Mouse (Mus musculus) MEL (cell line): ENCODE results near the gene Dlg2.

Experiments
- CTCF ChIP-seq, 3 experiments: IDR thresholded peaks in 2 of 3; conservative IDR thresholded peaks in 1 of 3; 2 replicates each; pipeline ENCODE4 v1.5.1; 2011 to 2012; ENCODE audit warnings: low read length in 3 of 3, low read depth in 2 of 3, mild to moderate bottlenecking in 2 of 3, improper control_type of control experiment in 1 of 3, inconsistent platforms in 1 of 3, mixed read lengths in 1 of 3, moderate library complexity in 1 of 3; ENCODE audit not compliant: control insufficient read depth in 1 of 3, insufficient read depth in 1 of 3, poor library complexity in 1 of 3, severe bottlenecking in 1 of 3
- E2F4 ChIP-seq: IDR thresholded peaks from 2 replicates; pipeline ENCODE4 v1.6.1; 2011; ENCODE audit warnings: low read depth, low read length, improper control_type of control experiment, borderline replicate concordance
- EP300 ChIP-seq, 2 experiments: IDR thresholded peaks; 2 replicates each; pipeline ENCODE4 v1.6.1; 2011; ENCODE audit warnings: improper control_type of control experiment in 2 of 2, low read length in 2 of 2, low read depth in 1 of 2, mild to moderate bottlenecking in 1 of 2
- HCFC1 ChIP-seq: IDR thresholded peaks from 2 replicates; pipeline ENCODE4 v1.6.1; 2012; ENCODE audit warnings: low read depth, mild to moderate bottlenecking, inconsistent platforms, low read length, improper control_type of control experiment, moderate library complexity
- RCOR1 ChIP-seq: IDR thresholded peaks from 2 replicates; pipeline ENCODE4 v1.6.1; 2012; ENCODE audit warnings: low read depth, mild to moderate bottlenecking, inconsistent platforms, low read length, improper control_type of control experiment
- TAL1 ChIP-seq: IDR thresholded peaks from 2 replicates; pipeline ENCODE4 v1.6.1; 2012; ENCODE audit warnings: mild to moderate bottlenecking, inconsistent platforms, low read length, moderate library complexity, mixed read lengths
- USF2 ChIP-seq, 2 experiments: IDR thresholded peaks; 2 replicates each; pipeline ENCODE4 v1.6.1; 2011 to 2012; ENCODE audit warnings: improper control_type of control experiment in 2 of 2, low read length in 2 of 2, borderline replicate concordance in 1 of 2, inconsistent platforms in 1 of 2, low read depth in 1 of 2, mild to moderate bottlenecking in 1 of 2; ENCODE audit not compliant: insufficient read depth in 1 of 2
- ZNF384 ChIP-seq: IDR thresholded peaks from 2 replicates; pipeline ENCODE4 v1.6.1; 2012; ENCODE audit warnings: low read depth, mild to moderate bottlenecking, inconsistent platforms, low read length, improper control_type of control experiment

DNA sequence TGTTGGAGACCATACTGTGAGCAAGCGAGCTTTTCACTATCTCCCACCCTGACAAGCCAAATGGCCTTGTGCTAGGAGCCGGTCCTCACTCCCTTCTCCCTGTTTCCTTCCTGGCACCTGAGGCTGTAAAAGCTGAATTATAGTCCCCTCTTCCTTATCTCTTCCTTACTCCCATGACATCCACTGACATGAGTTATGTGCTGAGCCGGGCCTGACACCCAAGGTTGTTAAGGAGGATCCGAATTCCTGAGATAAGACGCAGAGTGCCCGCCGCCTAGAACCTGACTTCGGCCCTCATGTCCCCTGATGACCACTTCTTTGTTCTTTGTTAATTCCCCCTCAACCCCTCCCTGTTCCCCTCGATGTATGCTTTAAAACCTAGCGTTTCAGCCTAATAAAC is 1409.9 kb downstream of the Dlg2 start:
- TF ChIP-seq CTCF (IDR thresholded peaks at IDR 0.05 in 2 of 3, conservative IDR thresholded peaks at IDR 0.05 in 1 of 3; ENCODE audit: control insufficient read depth in 1 of 3, insufficient read depth in 1 of 3, low read depth in 2 of 3, low read length in 3 of 3, poor library complexity in 1 of 3, severe bottlenecking in 1 of 3) (no peak), TAL1 (no peak), HCFC1 (no peak), EP300 (IDR thresholded peaks at IDR 0.05; ENCODE audit: low read depth in 1 of 2, low read length in 2 of 2) (no peak), RCOR1 (no peak), USF2 (IDR thresholded peaks at IDR 0.05; ENCODE audit: borderline replicate concordance in 1 of 2, insufficient read depth in 1 of 2, low read depth in 1 of 2, low read length in 2 of 2) (no peak), E2F4 (no peak), ZNF384 (no peak)
